Mouse (Mus musculus) R1 (cell line): ENCODE data around the gene Rin1.

Experiments used
- DNase-seq: peaks from one replicate; pipeline ENCODE4 v3.0.0-alpha.2; 2018; ENCODE audit warnings: low read depth, low spot score

Gene Rin1

DNA sequence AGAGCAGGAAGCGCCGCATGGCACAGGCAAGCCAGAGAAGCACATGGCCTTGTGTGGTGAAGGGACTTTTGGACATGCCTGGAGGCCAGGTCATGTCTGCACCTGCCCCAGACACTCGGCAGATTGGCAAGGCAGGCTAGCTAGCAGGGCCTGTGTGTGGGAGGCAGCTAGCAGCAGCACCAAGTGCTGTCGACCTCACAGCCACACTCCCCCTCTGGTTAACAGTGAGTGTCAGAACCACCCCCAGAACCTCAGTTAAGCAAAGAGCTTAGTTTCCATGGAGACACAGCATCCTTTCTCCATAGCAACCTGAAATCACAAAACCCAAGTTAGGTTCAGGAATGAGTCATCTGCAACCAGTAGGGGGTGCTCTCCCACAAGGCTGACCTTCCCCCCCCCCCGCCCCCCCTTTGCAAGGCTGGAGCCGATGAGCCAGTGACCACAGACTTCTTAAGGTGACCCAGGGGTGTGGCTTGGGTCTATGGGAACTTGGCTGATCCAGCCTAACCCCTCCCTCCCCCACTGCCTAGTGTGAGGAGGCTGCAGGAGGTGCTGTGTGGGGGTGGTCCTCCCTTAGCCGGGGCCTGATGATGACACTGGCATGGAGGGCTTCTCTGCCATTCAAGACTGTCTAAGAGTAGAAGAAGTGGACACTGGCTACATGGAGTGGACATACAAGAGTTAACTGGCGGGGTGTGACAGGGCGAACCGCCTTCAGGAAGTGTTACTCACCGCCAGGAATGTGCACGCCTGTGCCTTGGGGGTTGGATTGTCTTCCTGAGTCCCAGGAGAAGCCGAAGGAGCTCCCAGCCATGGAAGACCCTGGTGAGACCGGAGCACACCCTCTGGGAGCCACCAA lies at the start of gene Rin1:
TSS of gene Rin1 (plus strand) at position 435 of the 859 bp plus-strand sequence.
- peak; percentile 95 for DNase-seq

DNA sequence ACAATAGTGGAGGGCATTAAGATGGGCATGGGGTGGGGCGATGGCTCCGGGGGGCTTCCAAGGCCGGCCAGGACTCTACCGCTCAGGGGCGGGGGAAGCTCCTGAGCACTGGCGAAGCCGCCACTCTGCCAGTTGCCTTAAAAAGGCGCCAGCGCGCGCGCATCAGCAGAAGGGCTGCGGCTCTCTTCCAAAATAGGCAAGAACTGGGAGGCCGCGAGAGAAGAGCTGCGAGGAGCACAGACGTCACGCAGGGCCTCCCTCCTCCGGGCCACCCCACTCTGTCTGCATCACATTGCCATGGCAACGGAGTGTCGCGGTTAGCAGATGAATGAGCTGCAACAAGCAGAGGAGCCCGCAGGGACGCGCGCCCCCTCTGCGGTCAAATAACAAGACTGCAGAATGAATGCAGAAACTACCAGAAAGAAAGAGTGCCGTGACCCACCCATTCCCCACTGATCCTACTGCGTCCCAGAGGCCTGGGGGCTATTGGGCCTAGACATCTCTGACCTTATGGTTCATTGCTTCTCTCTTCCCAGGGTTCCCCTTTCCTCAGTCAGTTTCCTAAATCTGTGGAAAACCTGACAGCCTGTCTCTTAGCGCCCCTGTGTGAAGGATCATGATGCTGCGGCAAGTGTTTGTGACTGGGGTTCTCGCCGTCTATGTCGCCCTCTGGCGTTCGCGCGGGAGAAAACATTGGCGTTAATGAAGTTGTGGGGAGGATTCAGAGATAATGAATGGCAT lies 48.4 kb upstream of the Rin1 start:
- DNase-seq, result peak; percentile 93

DNA sequence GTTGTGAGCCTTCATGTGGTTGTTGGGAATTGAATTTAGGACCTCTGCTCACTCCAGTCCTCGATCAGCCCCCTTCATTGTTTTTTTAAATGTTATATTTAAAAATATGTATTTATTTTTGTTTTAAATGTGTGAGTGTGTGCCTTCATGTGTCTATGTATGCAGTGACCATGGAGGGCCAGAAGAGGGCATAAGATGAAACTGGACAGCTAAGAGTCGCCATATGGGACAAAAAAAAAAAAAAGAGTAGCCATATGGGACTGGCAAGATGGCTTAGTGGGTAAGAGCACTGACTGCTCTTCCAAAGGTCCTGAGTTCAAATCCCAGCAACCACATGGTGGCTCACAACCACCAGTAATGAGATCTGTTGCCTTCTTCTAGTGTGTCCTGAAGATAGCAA lies 46.6 kb upstream of the Rin1 start:
- peak; percentile 66 for DNase-seq

DNA sequence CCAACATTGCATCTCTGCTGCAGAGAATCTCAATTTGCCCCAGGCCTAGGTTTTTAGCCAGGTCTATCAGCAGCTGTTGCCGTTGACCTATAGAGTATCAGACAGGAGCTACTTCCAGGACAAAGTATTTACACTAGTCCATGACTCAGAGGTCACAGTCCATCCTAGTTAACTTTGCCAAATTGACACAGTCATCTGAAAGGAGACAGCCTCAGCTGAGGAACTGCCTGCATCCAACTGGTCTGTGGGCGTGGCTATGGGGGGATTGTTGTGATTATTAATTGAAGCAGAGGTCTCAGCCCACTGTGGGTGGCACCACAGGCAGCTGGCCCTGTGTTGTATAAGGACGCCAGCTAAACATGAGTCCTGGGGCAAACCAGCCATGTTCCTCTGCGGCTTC lies 45.4 kb upstream of the Rin1 start:
- no peak for DNase-seq

DNA sequence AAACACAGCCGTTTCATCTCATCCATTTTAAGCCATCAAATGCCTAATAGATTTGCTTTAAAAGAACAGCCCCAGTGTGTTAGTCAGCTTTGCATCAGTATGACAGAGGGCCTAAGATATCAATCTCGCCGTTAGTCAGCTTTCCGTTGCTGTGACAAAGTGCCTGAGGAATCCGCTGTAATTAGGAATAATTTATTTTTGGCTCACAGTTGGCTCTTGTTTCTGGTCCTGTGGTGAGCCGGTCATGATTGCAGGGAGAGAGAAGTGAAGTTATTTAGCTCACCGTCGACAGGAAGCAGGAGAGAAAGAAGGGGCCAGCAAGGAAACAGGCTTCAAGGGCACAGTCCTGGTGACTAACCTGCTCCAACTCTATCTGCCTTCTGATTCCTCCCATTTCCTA lies 37.1 kb upstream of the Rin1 start:
- DNase-seq, result no peak

DNA sequence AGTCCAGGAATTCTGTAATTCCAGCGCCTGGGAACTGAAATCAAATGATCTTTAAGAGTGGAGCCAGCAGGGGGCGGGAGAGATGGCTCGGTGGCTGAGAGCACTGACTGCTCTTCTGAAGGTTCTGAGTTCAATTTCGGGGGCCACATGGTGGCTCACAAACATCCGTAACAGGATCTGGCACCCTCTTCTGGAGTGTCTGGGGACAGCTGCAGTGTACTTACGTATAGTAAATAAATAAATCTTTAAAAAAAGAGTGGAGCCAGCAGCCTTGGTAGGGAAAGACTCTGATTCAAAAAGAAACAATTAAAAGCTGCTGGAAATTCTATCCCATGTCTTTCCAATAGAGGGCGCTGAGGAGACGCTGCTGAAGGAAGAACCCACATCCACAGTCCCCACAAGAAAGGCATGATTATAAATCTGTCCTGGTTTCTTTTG lies 35.3 kb upstream of the Rin1 start:
- peak; percentile 94 for DNase-seq

DNA sequence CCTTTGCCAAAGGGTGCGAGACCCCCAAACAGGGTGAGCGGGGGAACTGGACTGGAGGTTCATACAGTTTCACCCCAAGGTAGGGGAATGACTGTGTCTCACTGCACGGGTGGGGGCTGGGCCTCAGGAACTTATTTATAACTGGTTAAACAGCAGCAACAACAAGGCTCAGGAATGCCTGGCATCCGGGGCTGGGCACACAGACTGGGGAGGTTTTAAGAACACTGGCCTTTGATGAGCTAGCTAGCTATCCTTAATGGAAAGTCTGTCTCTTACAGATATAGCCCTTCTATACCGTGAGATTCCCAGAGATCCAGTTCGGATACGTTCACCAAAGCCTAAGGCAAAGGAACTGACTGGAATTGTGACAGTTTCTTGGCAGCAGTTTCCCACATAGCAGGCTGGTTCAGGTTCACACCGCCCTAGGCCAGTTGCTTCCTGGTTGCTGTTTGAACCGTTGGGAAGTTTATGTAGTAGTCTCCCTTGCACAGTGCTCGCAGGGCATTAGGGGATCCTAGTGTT lies 34.0 kb upstream of the Rin1 start:
- DNase-seq, result peak; percentile 91

DNA sequence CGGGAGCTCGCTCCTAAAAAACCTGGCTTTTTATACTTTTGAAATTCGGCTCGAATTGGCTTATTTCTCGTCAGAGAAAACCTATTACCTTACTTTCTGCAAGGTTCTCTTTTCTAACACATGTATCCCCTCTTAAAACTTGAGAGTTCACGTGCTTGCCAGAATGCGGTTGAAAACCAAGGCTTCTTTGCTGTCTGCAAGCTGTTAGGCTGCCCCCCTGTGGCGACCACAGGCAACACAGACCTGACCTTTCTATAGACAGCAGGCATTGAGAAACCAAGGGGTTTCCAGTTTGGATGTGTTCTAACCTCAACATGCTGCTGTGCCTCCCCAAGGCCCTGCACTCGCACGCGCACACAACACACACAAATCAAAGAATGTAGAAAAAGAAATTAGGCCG lies 33.5 kb upstream of the Rin1 start:
- peak; percentile 92 for DNase-seq

DNA sequence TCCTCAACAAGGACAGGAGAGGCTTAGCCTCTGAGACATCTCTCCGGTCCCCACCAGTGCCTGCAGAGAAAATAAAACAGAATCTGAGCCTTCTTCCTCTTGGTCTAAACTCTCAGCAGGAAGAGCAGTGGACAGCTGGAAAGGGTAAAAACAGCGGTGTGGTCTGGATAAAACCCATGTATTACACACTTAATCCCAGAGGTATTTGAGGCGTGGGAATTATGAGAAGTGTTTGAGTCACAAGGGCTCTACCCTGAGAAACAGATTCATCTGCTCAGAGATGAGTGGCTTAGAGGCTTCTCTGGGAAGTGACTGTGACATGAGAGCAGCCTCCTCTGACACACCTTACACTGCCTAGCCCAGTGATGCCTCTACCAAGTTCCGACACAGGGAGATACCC lies 32.7 kb upstream of the Rin1 start:
- DNase-seq, result no peak

DNA sequence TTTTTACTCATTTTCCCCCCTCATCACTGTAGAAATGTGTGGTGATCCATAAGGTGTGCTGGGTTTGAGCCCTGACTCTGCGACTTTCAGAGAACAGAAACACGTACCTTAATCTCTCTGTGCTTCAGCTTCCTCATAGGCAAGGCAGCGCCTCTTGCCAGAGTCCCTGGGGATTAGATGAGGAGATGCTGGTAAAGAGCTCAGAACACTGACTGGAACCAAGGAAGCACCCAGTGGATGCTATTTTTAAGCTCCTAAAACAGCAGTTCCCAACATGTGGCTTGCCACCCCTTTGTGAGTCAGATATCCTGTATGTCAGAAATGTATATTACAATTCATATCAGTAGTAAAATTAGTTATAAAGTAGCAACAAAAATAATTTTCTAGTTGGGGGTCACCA lies 32.1 kb upstream of the Rin1 start:
- DNase-seq, result no peak

DNA sequence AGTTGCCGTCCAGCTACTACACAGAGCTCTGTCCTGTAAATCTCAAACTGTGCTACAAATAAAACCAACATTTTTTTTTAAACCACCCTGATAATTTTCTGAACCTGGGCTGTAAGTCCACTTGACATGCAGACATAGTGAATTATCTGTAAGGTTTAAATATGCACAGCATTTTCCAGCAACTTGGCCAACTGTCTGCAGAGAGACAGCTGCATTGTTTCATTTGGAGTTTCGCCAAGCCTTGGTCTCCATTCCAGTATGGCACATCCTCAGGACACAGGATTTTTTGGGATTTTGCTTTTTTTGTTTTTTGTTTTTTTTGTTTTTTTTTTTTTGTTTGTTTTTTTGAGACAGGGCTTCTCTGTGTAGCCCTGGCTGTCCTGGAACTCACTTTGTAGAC lies 28.9 kb upstream of the Rin1 start:
- DNase-seq, result no peak

DNA sequence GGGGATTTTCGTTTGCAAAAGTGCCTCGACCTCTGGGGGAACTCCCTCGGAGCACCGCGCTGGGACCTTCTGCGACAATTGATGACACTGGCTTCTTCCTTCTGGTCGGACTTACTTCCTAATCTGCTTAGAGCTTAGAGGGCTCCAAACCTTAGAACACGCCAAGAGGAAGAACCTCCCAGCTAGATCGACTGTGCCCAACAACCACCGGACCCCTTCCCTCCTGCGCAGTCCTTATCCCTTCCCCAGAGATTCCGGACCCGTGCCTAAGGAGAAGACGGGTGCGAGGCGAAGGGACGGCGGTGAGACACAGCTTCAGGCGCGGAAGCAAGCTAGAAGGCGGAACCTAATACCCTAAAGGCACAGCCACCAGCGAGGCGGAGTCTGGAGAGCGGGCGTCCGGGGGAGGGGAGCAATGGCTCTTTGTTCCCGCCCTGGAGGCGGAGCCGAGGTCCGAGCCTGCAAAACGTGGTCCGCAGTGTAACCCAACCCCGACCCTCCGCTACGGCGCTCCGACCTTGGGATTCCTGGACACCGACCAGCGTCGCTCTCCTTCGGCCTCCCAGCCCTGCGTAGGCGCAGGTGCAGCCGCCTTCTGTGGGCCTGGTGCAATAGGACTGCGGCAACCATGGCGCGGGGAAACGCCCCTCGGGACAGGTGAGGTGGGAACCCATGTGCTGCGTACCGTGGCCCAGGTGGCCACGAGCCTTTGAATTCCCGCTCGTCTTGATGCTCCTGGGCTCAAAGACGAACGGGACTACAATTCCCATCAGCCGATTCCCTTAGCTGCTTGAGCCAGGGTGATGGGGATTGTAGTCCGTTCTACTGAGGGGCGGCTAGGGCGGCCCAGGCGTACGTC lies 26.4 kb upstream of the Rin1 start, which contains the start of gene Slc29a2:
TSS of gene Slc29a2 (plus strand) at position 240 of the 859 bp plus-strand sequence.
- peak; percentile 97 for DNase-seq

DNA sequence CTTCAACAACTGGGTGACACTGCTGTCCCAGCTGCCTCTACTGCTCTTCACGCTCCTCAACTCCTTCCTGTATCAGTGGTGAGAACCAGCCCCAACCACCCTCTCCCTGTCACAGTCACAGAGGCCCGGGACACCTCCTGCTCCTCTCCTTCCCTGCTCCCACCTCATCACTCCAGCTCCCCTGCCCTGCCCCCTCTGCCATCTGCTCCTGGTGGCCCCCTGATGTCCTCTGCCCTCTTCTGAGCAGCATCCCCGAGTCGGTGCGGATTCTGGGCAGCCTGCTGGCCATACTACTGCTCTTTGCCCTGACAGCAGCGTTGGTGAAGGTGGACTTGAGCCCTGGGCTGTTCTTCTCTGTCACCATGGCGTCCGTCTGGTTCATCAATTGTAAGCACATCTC lies 24.2 kb upstream of the Rin1 start:
- no peak for DNase-seq

DNA sequence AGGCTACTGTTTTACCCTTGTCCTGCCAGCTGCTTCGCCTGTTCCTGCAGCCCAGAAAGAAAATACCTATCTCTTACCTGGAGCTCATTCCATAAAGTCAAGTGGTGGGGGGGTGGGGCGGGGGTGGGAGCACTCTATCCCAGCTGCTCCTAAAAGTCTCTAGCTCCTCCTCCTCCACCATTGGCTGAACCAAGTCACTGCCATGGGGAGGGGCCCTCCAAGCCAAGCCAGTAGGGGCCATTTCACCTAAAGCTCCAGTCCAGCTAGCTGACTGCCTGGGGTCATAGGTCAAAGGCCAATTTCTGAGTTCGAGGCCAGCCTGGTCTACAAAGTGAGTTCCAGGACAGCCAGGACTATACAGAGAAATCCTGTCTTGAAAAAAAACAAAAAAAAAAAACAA lies 17.6 kb upstream of the Rin1 start:
- DNase-seq, result peak; percentile 53

DNA sequence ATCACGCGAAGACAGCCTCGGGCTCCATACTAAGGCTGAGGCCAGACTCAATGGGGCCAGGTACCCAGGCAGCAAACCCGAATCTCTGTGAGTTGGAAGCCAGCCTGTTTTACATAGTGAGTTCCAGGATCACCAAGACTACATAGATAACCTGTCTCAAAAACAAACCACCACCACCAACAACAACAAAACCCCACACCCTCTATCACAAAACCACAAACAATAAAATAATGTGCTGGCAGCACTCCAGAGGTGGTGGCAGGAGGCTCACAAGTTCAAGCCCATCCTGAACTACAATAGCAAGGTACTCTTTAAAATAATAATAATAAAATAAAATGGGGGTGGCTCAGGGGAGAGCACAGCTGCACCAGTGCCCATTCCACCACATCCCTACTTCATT lies 13.7 kb upstream of the Rin1 start:
- no peak for DNase-seq

DNA sequence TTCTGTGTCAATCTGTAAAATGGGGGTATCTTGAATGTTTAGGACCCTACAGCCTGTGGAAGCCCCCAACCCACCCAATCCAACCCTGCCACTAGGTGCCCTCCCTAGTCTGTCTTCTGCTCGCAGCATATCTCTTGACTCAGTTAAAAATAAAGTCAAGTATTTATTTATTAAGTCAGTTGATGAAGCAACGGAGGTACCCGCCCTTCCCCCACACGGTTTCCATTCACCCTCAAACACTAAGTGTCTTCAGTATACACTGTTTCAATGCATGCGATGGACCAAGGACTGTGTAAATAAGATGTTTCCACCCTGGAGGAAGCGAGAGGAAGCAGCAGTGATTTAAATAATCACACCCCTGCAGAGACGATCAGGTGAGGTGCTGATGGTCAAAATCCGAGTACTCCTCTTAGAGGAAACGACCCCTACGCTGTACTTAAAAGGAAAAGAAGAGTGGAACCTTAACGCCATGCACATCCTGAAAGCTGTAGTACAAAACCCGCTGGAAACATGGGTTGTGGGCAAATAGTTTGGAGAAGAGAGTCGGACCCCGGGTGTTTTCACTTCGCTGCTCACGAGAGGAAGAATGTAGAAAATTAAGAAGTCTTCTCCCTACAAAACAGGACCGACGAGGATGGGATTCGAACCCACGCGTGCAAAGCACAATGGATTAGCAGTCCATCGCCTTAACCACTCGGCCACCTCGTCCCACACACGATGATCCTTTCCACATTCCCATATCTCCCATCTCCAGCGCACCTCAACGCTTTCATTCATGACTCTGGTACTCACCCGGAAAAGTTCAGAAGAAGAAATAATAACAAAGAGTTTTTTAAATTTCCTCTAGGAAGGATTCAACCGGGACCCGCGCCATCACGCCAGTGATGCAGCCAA lies 12.4 kb upstream of the Rin1 start:
- peak; percentile 88 for DNase-seq

DNA sequence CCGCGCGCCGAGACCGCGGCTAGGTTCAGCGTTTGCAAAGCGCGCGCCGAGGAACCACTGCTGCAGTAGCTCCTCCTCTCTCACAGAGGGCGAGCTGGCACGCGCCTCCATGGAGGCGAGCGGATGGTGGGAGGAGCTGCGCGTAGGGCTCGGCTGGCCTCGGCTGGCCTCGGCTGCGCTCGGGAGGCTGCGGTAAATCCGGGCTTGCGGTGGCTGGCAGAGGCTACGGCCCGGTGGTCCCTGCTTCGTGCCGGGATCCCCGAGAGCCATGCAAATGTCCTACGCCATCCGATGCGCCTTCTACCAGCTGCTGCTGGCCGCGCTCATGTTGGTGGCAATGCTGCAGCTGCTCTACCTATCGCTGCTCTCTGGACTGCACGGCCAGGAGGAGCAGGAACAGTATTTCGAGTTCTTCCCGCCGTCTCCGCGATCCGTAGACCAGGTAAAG lies 11.5 kb upstream of the Rin1 start, which contains the start of the genes B4gat1 and AC124502.3:
TSS of gene B4gat1 (plus strand) at position 118 of the 448 bp plus-strand sequence.
TSS of gene AC124502.3 (plus strand) at position 183 of the 448 bp plus-strand sequence.
- DNase-seq, result peak; percentile 86

DNA sequence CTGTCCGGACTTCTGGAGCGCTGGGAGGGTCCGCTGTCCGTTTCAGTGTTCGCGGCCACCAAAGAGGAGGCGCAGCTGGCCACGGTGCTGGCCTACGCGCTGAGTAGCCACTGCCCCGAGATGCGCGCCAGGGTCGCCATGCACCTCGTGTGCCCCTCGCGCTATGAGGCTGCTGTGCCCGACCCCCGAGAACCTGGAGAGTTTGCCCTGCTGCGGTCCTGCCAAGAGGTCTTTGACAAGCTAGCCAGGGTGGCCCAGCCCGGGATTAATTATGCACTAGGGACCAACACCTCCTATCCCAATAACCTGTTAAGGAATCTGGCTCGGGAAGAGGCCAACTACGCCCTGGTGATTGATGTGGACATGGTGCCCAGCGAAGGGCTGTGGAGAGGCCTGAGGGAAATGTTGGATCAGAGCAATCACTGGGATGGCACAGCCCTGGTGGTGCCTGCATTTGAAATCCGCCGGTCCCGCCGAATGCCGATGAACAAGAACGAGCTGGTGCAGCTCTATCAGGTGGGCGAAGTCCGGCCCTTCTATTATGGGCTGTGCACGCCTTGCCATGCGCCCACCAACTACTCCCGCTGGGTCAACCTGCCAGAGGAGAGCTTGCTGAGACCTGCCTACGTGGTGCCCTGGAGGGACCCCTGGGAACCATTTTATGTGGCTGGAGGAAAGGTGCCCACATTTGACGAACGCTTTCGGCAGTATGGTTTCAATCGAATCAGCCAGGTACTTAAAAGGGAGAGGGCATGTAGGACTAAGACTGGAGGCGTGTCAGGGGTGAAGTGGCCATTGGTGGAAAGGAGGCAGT lies 10.8 kb upstream of the Rin1 start:
- DNase-seq, result no peak

DNA sequence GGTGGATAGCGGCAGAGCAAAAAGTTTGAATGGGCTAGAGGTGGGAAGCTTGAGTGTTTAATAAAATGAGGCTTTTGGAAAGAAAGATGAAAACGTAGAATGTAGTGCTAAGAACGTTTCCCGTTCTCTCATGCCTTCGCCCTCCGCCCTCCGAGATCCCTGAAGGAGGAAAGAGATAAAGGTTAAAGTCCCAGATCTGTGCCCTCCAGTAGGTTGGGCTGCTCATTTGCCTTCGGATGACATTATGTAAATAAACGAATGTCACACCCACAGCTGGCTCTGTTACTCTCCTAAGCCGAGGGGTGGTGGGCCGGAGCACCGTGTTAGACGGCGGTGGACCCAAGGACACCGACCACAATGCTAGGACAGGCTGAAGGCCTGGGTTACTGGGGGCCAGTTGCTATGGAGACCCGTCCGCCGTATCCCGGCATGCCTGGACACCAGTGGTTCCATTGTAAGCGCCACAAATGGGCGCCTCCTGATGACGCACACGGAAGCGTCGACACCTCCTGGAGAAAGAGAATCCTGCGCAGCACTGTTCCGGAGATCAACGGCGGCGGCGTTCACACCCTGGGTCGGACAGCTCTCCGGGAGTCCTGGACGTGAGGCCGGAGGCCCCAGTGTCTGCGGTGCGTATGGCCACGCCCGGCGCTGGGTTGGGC lies 9.3 kb upstream of the Rin1 start, which contains the start of gene Brms1:
TSS of gene Brms1 (plus strand) at position 493 of the 662 bp plus-strand sequence.
- peak; percentile 97 for DNase-seq
